Mouse (Mus musculus): ENCODE data around the gene Gm29666. TPM values are rescaled to one million over a fixed set of nuclear protein-coding genes. Genes with fewer than 3 reads are reported as not detected.

Gm29666 gene
- polyA plus RNA-seq, 1 experiment: 0.28 TPM

DNA sequence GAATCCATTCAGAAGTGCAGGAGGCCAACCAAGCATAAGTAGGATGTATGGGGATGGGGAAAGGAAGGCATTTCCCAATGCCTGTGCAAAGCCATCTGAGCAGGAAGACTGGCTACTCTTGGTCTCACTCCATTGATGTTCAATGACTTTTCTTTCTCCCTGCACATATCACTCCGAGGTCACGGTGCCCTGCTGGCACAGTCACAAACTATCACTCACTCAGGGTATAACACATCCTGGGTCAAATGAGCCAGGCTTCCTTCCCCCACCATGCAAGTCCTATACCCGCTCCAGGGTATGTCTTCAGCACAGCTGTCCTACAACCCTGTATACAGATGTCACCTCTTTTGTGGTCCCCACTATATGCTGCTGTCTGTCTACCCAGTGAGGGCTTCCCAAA, 38.5 kb upstream of the Gm29666 start:
- no peak for TF ChIP-seq POLR2A (IDR thresholded peaks at IDR 0.05; ENCODE audit: low read depth, low read length)
- no peak for TF ChIP-seq CTCF (conservative IDR thresholded peaks at IDR 0.05; ENCODE audit: insufficient read depth, insufficient read length, low read depth, low read length)
- Histone ChIP-seq H3K4me1 (ENCODE audit: control insufficient read depth, insufficient read depth, low read length) (no peaks in the 10 kb centered on the region), H3K27ac (ENCODE audit: insufficient read depth, low read depth, low read length) (no peak overlapping the region), H3K4me3 (ENCODE audit: insufficient read depth, low read depth, low read length) (no peak overlapping the region), H3K27me3 (replicated peaks; ENCODE audit: control insufficient read depth, insufficient read depth, low read length) (no peaks in the 10 kb centered on the region), H3K36me3 (ENCODE audit: control insufficient read depth, insufficient read depth, low read length) (no peaks in the 10 kb centered on the region)
- DNase-seq: no peak
- WGBS: 90% methylated on average over 3 of the region's 3 CpGs

- no peaks in the 10 kb centered on the region for H3K4me1 ChIP-seq (ENCODE audit: control insufficient read depth, insufficient read depth, low read length)
- 45% methylated on average over 3 of the region's 3 CpGs for WGBS
- no peak for TF ChIP-seq CTCF (conservative IDR thresholded peaks at IDR 0.05; ENCODE audit: insufficient read depth, insufficient read length, low read depth, low read length)
- no peak for TF ChIP-seq POLR2A (IDR thresholded peaks at IDR 0.05; ENCODE audit: low read depth, low read length)
- no peak overlapping the region for H3K27ac ChIP-seq (ENCODE audit: insufficient read depth, low read depth, low read length)
- no peaks in the 10 kb centered on the region for H3K27me3 ChIP-seq (replicated peaks; ENCODE audit: control insufficient read depth, insufficient read depth, low read length)
- no peak overlapping the region for H3K4me3 ChIP-seq (ENCODE audit: insufficient read depth, low read depth, low read length)
- no peak for DNase-seq
- H3K36me3 ChIP-seq (ENCODE audit: control insufficient read depth, insufficient read depth, low read length): no peaks in the 10 kb centered on the region
Measured at GRCm38 (mm10) chr15:84957851-84958250, 38.0 kb upstream of the Gm29666 start.

DNA sequence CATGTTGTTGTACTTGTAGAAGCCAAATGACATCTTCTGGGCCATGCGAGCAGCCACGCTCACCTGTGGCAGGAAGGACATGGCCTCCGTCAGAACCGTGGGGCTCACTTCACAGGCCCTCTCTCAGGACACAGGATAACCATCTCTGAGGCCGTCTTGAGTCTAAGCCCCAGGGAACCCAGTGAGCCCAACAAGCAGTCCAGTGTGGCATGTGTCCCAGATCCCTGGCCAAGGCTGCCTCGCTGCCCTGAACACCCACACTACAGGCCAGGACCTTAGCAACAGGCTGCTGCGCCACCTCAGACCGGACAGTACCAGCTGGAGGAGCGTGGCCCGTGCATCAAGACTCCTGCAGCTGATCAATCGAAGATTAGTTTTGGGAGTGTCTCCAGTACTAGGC, 33.4 kb upstream of the Gm29666 start:
- H3K36me3 ChIP-seq (ENCODE audit: control insufficient read depth, insufficient read depth, low read length): no peaks in the 10 kb centered on the region; the same call in 1 of the 2 replicates
- TF ChIP-seq CTCF (conservative IDR thresholded peaks at IDR 0.05; ENCODE audit: insufficient read depth, insufficient read length, low read depth, low read length) (no peak), POLR2A (IDR thresholded peaks at IDR 0.05; ENCODE audit: low read depth, low read length) (no peak)
- no peaks in the 10 kb centered on the region for H3K4me1 ChIP-seq (ENCODE audit: control insufficient read depth, insufficient read depth, low read length)
- 85% methylated on average over 11 of the region's 11 CpGs for WGBS
- no peak overlapping the region for H3K27ac ChIP-seq (ENCODE audit: insufficient read depth, low read depth, low read length)
- DNase-seq: no peak
- no peak overlapping the region for H3K4me3 ChIP-seq (ENCODE audit: insufficient read depth, low read depth, low read length)
- no peaks in the 10 kb centered on the region for H3K27me3 ChIP-seq (replicated peaks; ENCODE audit: control insufficient read depth, insufficient read depth, low read length)

- no peaks in the 10 kb centered on the region for H3K4me1 ChIP-seq (ENCODE audit: control insufficient read depth, insufficient read depth, low read length)
- no peaks in the 10 kb centered on the region; the same call in 1 of the 2 replicates for H3K36me3 ChIP-seq (ENCODE audit: control insufficient read depth, insufficient read depth, low read length)
- no peak overlapping the region for H3K4me3 ChIP-seq (ENCODE audit: insufficient read depth, low read depth, low read length)
- no peaks in the 10 kb centered on the region for H3K27me3 ChIP-seq (replicated peaks; ENCODE audit: control insufficient read depth, insufficient read depth, low read length)
- no peak overlapping the region for H3K27ac ChIP-seq (ENCODE audit: insufficient read depth, low read depth, low read length)
- 92% methylated on average over 4 of the region's 4 CpGs for WGBS
- DNase-seq: no peak
- no peak for TF ChIP-seq POLR2A (IDR thresholded peaks at IDR 0.05; ENCODE audit: low read depth, low read length)
- no peak for TF ChIP-seq CTCF (conservative IDR thresholded peaks at IDR 0.05; ENCODE audit: insufficient read depth, insufficient read length, low read depth, low read length)
Measured at GRCm38 (mm10) chr15:84950053-84950452, 30.2 kb upstream of the Gm29666 start.

- DNase-seq: no peak
- TF ChIP-seq CTCF (conservative IDR thresholded peaks at IDR 0.05; ENCODE audit: insufficient read depth, insufficient read length, low read depth, low read length) (no peak), POLR2A (IDR thresholded peaks at IDR 0.05; ENCODE audit: low read depth, low read length) (no peak)
- 87% methylated on average over 14 of the region's 14 CpGs for WGBS
- Histone ChIP-seq H3K27me3 (replicated peaks; ENCODE audit: control insufficient read depth, insufficient read depth, low read length) (no peaks in the 10 kb centered on the region), H3K4me1 (ENCODE audit: control insufficient read depth, insufficient read depth, low read length) (no peaks in the 10 kb centered on the region), H3K36me3 (ENCODE audit: control insufficient read depth, insufficient read depth, low read length) (no peaks in the 10 kb centered on the region; the same call in 1 of the 2 replicates), H3K27ac (ENCODE audit: insufficient read depth, low read depth, low read length) (no peak overlapping the region), H3K4me3 (ENCODE audit: insufficient read depth, low read depth, low read length) (no peak overlapping the region)
Measured at GRCm38 (mm10) chr15:84948990-84949389, 29.2 kb upstream of the Gm29666 start.

DNA sequence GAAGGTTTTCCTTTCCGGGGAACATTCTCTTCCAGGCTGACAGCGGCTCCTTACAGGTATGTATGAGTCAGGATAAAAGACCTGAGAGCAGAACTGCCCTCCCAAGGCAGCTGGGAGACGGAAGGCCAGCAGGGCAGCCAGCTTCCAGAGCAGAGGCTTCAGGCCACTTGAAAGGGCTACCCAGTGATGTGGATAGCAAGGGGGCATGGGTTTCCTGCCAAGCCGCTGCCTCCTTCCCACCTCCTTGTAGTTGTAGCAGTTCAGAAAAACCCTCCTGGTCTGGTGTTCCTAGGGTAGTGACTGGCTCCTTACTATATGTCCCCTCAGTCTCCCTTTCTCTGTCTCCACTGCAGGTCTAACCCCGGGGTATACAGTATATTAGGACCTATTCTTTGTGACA, 24.5 kb upstream of the Gm29666 start:
- H3K4me1 ChIP-seq (ENCODE audit: control insufficient read depth, insufficient read depth, low read length): 0 out of 2 replicates have a peak, but pooled peaks cover 3% of the 10 kb centered on the region
- WGBS: 82% methylated on average over 5 of the region's 5 CpGs
- TF ChIP-seq CTCF (conservative IDR thresholded peaks at IDR 0.05; ENCODE audit: insufficient read depth, insufficient read length, low read depth, low read length): no peak
- no peak for TF ChIP-seq POLR2A (IDR thresholded peaks at IDR 0.05; ENCODE audit: low read depth, low read length)
- no peak for DNase-seq
- no peaks in the 10 kb centered on the region for H3K27me3 ChIP-seq (replicated peaks; ENCODE audit: control insufficient read depth, insufficient read depth, low read length)
- no peak overlapping the region for H3K4me3 ChIP-seq (ENCODE audit: insufficient read depth, low read depth, low read length)
- H3K27ac ChIP-seq (ENCODE audit: insufficient read depth, low read depth, low read length): no peak overlapping the region
- H3K36me3 ChIP-seq (ENCODE audit: control insufficient read depth, insufficient read depth, low read length): no peaks in the 10 kb centered on the region; the same call in 1 of the 2 replicates

- Histone ChIP-seq H3K36me3 (ENCODE audit: control insufficient read depth, insufficient read depth, low read length) (peaks cover 2% of the 10 kb centered on the region; the same call in 1 of the 2 replicates), H3K27me3 (replicated peaks; ENCODE audit: control insufficient read depth, insufficient read depth, low read length) (no peaks in the 10 kb centered on the region), H3K27ac (ENCODE audit: insufficient read depth, low read depth, low read length) (no peak overlapping the region), H3K4me3 (ENCODE audit: insufficient read depth, low read depth, low read length) (no peak overlapping the region), H3K4me1 (ENCODE audit: control insufficient read depth, insufficient read depth, low read length) (0 out of 2 replicates have a peak, but pooled peaks cover 3% of the 10 kb centered on the region)
- DNase-seq: no peak
- 71% methylated on average over 11 of the region's 11 CpGs for WGBS
- TF ChIP-seq CTCF (conservative IDR thresholded peaks at IDR 0.05; ENCODE audit: insufficient read depth, insufficient read length, low read depth, low read length) (no peak), POLR2A (IDR thresholded peaks at IDR 0.05; ENCODE audit: low read depth, low read length) (no peak)
Measured at GRCm38 (mm10) chr15:84942647-84943285, 22.9 kb upstream of the Gm29666 start.
